Mouse (Mus musculus) cerebellum, postnatal 14 days (tissue): ENCODE results near the gene Tnr.

Experiments used
- DNase-seq, 2 experiments: peaks; one replicate each; pipeline ENCODE4 v3.0.0; 2021; ENCODE audit warnings: mixed read lengths in 2 of 2

Tnr gene

DNA sequence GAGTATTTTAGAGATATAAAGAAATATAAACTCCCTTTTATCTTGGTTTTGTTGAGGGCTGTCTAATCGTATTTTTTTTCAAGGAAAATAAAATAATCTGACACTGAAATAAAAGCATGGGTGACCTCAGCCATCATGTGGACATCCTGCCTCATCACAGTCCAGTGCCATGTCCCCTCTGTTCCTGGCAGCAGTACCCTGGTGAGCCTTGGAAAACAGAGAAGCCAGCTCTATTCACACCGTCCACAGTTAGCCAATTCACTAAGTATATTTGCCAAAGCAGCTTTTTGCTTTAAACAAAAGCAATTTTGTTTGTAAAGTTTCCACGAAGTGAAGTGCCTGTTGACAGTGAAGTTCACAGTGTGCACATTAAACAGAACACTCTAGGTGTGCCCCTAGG is 109.0 kb downstream of the Tnr start:
- DNase-seq = peak in 1 of 2 experiments; percentile 28

DNA sequence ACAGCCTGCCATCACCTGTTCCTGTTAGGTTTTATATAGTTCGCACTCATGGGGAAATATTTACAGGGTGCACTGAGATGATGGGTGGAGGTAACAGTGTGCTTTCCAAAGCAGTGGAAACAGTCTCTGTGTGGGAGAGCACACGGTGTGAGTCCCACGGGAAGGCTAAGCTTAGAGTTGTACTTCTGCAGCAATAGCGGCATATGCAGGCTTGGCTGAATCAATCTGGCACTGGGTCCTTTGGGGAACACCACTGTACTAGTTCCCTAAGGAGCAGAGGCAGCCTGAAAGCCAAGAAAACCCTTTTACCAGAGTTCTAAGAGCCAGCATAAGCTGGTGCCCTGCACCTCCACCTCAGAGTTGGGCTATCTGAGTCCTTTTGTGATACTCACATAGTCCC is 115.8 kb downstream of the Tnr start:
- no peak for DNase-seq

DNA sequence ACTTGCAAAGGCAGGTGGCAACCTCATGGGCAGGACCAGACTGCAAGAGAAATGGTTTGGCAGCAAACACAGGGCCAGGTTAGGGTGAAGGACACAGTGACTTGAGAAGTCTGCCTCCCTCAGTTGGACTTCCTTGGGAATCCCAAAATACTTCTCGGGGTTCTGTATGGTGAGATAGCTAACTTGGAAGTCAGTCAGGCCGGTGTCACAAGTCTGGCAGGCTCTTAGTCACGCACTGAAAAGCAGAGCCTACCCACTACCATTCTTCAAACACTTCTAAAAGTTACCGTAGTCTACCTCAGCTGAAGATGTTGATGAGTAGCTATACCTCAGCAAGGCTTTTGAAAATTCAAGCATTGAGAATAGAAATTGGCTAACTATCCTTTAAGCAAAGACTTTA is 122.2 kb downstream of the Tnr start:
- DNase-seq = no peak

DNA sequence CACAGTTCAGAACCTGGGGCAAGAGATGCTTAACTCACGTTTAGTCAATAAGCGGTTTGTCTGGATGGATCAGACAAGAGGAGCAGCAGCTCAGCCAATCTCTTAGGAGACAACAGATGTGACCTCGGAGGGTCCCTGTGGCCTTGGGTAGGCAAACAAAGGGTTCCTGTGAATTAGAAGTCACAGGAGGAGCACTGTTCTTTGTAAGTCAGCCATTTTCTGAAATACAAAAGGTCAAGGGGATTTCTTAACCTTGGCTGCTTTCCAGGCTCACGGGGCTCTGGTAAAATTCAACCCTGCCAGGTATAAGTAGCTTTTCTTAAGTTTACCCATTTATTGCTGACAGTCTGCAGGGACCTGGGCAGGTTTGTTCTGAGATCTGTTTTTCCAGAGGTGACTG is 126.9 kb downstream of the Tnr start:
- no peak for DNase-seq

DNA sequence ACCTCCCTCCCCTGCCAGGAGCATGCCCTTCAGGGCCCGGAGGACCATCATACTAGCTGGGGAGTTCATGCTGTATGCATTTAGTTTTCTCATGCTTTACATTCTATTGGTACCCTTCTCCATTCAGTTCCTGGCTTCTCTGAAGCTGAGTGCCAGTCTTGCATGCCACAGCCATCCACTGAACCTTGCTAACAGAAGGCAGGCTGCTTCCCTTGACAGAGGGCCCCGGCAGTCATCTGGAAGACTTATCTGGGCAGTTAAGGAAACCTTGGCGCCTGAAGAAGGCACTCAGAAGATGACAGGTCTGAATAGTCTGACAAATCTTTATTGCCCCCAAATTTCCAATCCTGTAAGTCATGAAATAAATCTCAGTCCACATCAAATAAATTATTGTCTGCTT is 131.7 kb downstream of the Tnr start:
- DNase-seq = peak in 1 of 2 experiments; percentile 33

DNA sequence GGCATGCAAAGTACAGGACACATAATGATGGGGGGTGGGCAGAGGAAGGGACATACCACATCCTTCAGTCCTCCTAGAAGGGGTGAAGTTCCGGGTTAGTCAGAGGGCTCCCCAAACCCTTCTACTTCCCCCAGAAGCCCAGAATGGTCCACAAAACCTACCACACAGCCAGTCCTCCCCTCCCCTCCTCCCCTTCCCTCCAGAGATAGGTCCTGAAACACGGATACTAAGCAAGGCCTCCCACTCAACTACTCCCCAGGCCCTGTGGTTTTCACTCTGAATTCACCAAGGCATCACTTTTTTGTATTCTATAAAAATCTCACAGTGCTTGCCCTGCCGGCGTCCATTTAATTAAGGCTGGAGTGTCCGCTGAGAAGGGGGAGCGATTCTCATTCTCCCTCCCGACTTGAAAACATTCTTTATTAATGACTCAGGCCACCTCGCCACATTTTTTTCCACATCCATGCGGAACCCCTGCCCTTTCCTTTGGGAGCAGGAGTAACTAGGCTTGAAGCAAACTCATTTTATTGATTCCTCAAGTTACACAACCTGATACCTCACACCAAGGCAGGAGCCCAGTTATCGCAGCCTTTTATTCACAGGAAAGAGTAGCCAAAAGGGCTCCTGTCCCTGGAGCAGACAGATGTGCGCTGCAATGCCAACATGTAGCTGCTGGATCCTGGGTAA is 134.4 kb downstream of the Tnr start:
- DNase-seq = no peak

DNA sequence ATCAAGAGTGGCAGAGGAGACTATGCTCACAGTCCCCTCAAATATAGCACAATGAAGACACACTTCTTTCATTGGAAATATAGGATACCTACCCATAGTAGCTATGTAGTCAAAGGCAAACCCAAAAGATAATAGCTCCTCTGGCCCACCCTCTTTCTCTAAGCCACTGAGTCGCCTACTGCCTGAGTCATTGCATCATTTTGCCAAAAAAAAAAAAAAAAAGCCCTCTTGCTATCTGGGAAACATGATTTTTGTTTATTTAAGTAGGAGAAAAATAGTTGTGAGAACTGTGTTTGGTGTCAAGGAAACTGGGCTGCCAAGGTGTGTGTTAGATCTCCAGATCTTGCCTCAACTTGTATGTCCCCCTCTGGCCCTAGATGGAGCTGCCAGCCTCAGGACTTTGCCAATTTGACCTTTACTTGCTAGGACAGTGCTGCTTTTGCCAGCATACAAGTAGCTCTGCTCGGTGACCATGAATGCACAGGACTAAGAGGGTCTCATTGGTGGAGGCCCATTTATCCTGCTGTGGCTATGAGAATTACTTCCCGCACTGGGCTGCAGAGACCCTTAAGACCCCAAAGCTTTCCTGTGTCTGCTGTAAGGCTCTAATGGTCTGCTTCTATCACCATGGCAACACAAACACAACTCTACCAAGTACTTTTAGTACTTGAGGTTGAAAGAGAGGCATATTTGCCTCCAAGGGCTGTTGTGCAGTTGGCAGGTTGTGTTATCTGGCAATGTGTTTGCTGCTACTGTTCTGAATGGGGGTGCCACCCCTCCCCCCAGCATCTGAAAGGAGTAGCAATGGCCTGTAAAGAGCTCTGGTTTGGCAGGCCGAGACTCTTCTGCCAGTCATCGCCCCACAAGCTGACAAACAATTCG is 137.3 kb downstream of the Tnr start:
- no peak for DNase-seq

DNA sequence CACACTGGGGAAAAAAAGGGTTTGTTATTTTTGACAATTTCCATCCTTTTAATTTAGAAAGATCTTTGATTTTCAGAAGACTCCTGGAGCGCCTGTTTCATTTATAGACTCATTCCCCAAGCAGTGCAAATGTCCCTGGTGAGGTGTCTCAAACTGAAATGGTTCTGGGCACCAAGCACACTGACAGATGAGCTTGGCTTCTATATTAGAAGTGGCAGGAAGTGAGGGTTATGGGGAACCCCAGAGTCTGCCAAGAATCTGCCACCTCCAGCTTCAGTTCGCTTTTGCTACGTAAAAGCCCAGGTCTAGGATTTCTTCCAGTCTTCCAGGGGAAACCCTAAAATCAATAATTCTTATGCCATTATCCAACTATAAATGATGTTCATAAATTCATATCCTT is 140.9 kb downstream of the Tnr start:
- peak; percentile 62 to 77 for DNase-seq

DNA sequence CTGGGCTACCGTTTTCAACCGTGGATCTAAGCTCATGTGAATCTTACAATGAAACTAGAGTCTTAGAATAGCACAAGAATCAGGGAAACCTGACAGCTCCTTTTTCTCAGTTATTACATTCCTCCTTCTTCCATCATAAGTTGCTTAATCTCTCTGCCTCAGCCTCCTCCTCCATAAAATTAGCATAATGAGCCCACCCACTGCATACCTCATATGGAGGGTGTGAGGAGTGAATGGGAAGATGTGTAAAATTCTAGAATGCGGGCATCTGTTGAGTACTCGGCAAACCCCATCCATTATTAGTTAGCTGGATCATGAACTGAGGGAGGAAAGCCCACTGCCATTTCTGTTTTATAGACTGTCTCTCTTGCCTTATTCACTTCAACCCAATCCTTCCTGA is 141.4 kb downstream of the Tnr start:
- no peak for DNase-seq

DNA sequence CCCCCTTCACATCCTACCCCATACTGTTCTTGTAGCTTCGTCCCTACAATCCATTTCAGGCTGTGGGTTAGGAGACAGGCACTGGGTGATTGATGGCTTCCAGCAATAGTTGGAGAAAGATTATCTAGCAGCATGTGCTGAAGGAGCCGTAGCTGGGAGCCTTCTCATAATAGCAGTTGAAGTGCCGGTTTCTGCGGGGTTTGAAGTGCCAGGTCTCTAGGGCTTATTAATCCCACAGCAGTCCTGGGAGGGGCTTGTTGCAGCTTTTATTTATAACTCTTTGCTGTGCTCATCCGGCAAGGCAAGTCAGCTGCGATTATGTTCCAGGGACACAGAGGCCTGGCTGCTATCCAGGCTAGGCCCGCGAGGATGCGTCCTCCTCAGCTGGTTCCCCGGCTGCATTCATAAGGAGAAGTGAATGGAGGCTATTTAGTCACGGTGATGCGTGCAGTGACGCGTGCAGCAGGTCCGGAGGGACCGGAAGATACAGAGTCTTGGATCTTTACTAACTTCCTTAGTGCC is 147.1 kb downstream of the Tnr start:
- peak; percentile 52 to 55 for DNase-seq

DNA sequence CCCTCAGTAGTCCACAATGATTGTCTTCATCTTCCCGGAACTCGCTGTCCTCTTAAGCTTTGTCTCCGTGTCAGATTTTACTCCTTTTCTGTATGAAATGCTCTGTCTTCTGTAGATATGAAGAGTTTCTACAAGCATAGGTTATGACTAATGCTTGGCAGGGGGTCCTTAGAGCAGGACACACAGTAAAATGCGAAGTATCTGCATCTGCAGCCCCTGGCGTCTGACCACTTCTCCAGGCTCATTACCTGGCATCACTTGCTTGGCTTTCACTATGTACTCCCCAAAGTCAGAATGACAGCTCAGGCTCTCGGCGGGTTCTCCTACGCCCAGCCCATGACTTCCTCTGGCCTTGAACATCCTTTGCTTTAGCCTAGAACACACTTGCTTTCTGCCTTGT is 147.6 kb downstream of the Tnr start:
- DNase-seq = no peak

DNA sequence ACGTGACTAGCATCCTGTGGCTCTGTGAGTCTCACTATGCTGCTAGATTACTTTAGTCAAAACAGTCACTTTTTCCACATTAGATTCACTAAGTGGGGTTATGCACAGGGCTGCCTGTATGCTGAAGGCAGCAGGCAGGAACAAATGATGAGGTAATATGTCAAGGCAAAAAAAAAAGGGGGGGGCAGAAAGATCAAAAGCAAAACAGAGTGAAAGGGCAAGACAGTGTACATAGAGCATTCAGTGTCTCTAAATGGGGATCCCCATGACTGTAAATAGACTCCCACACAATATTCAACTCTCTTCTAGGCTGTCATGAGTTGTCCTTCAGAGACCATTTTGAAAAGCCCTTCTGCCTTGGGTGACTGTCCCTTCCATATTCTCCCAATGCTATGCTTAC is 150.7 kb downstream of the Tnr start:
- DNase-seq = no peak

DNA sequence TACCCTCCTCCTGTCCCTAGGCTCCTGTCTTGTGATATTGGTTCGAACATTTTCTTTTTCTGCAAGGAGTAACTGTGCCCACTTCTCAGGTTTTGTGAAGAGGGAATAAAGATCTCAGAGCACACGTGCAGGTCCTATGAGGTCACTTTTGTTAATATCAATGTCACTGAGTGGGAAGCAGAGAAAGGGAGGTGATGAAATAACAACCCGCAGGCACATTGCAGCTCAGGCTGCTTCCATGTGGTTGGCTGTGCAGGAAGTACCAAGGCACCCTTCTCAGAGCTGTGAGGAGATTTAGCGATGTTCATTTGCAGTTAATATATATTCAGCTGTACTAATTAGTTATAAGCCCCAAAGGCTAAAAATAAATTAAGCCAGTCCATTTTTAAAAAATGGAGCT is 151.9 kb downstream of the Tnr start:
- DNase-seq = no peak

DNA sequence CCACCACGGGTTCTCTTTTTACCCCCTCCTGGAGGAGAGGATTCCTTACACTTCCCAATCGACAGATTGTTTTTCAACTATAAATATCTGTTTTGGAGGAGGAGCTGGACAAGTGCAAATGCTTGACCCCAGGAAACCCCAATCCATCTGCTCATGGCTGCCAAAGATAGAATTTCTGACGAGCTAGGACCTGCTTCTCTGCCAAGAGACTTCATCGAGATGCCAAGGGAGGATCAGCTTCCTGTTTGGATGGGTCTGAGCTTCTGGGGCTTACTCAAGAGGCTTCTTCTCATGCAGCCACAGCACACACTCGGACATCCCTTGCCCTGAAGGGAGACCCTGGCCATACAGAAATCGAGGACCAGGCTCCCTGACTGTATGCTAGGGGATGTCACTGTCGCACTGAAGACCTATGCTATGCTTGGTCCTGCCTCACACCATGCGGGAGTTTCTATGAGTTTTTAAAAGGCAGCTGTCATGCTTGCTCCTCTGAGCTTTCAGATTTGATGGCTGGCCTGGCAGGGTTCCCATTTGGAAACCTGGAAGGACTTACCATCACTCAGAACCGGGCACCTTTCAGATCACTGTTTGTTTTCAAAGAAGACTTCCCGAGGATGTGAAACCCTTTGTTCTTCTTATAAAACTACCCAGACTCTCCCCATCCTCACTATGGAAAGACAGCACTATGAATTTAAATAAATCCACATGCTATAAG is 154.8 kb downstream of the Tnr start:
- peak; percentile 79 to 92 for DNase-seq

DNA sequence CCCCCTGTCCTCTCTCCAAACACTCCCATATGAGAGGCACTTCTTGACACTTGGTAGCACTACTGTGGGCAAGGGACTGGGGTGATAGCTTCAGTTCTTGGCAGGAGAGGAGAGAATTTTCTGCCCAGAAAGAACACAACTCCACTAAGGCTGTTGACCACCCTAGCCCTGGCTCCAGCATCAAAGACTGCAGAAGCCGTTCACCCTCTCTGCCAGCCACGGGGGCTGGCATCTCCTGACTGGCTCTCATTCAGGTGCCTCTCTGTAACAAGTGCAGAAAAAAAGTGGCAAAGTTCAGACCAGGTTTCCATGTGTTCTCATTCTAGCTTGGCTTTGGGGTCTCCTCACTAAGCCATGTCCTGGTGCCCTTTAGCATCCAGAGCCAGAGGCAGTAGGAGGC is 157.7 kb downstream of the Tnr start:
- DNase-seq = no peak

DNA sequence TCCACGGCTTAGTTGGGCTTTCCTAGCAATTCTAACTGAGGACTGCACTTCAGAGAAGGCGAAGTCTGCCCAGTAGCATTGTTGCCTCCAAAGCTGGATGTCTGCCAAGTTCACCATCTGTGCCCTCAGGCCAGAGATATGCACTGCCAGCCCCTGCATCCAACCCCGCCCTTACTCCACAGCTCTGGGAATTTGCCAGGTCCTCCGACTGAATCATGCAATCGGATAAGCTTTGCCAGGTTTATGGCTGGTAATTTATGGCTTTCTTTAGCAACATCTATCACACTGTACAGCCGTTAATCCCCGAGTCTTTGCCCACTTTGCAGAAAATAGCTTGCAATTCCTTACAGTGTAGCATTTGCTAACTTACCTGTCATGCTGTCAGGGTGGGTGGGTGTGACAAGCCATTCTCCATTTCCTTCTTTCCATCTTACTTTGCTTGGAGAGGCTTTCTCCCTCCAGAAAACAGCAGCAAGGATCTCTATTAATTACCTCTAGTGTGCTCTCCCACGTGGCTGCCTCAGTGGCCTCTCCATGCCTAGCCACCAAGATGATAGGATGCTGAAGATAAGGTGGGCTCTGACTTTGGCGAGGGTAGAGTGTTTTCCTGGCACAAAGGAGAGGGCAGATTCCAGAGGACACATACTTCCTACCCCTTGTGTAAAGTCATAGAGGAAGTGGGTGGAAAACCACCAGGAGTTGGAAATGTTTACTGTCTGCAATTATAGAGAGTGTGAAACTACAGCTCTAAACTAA is 163.1 kb downstream of the Tnr start:
- peak; percentile 99 to 100 for DNase-seq

DNA sequence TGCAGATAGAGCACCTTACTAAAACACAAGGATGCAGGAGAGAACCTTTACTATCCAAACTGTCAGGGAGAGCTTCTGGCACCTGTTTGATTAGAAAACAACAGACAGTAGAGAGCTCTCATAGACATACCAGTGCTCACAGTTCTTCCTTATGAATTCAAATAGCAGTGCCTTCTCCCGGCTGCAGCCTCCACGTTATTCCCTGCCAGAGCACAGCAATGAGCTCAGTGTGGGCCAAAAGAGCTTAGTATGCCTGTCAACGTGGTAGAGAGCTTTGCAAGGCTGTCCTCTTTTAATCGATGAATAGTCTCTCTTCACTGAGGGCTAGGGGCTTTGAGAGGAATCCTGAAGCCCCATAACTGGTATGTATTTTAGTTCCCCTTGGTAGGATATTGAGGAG is 173.1 kb downstream of the Tnr start:
- DNase-seq = peak; percentile 35 to 55

DNA sequence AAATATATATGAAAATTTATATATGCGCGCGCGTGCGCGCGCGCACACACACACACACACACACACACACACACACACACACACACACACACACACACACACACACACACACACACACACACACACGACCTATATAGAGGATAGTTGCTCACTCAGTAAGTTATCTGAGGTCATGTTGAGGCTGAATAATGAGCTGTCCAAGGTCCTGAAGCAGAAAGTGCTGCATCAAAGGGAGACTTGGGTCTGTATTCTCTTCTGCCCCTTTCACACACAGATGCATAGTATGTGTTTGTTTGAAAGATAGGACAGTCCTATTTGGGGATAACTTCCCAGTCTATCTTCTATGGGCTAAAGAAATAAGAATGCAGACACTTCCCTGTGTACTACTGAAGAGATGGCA is 178.5 kb downstream of the Tnr start:
- no peak for DNase-seq

DNA sequence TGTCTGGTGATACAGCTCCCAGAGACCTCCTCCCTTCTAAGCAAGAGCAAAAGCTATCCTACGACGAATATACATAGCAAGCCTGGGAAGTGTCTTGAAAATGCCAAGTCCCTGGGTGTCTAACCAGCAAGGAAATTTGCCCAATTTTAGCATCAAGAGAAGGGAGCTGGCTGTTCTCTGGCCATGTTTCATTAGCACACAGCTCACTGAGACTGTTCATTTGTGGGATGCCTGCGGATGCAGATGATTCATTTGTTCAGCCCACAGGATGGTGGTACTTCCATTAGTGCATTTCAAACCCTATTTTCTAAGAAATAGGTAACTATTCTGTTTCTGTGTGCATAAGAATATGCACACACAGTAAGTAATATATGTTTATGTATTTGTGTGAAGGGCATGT is 181.4 kb downstream of the Tnr start:
- no peak for DNase-seq

DNA sequence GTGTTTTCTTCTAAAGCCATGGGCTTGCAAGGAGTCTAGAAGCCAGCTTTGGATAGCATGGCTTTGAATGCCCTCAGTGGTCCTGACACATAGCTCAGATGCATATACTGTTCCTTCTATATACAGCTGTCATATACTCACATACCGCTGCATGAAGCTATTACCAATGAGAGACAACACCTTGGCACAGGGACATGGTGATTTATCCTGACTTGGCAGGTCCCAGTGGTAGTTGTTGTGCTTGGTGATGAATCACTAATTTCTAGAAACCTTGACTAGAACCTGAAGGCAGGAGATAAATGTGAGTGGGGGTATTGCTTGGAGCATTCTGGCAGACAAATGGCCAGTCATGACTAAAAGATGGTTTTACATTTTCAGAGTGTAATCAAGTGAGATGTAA is 192.7 kb downstream of the Tnr start:
- DNase-seq = no peak

DNA sequence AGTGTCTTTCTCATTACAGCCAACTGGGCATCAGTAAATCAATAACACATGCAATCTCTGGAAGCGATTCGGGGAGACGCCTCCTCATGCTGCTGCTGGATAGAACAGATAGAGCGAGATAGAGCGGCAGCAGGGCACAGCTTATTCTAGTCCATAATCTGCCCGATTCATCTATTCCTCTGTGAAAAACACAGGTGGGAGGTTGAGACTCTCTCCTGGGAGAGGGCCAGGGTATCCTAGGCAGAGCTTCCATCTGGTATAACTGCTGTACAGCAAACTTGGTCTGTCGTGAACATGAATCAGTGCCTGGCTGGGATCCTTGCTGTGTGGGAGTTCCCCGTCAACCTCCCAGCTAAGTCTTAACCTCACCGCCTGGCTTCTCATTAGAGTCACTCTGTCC is 193.4 kb downstream of the Tnr start:
- DNase-seq = peak; percentile 21 to 33

DNA sequence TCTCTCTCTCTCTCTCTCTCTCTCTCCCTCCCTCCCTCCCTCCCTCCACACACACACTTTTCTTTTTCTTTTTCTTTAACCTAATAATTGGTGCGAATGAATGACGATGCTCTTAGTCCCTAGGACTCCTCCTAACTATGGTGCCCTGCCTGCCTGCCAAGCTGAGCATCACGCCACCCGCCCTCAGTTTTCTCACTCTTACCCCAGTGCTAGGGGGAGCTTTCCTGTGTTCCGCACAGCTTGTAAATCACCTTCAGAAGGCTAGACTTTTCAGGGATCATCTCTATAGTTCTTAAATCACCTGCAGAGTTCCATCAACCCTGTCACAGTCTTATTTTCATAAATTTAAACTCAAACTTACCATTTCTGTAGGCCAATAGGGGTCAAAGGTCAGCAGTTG is 200.2 kb downstream of the Tnr start:
- DNase-seq = no peak

DNA sequence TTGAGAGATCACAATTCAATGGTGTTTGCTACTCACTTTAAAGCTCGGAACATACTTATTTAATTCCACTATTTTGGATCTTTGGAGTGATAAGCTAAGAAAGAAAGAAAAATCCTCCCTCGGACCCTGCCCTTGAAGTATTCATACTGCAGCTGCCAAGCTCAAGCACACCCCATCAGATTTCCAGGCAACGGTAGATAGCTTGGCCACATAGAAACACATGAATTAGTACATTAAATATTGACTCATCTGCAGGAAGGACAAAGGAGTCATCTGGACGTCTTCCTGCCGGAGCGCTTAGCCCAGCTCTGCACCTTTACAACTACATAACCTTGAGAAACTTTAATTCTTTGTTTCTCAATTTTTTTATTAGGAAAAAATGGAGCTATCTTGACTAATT is 205.7 kb downstream of the Tnr start:
- no peak for DNase-seq
